Mouse (Mus musculus) Patski (cell line): ENCODE results near the gene Pias3. TPM values are rescaled to one million over a fixed set of nuclear protein-coding genes. Genes with fewer than 3 reads are reported as not detected.
"Not testable (repeated sequence)": the region's sequence is repeated elsewhere in the genome, so short reads cannot be mapped to it uniquely, and the experiment has no call there.

Experiments
- ATAC-seq: fragments of 100-300 bp; one replicate; pipeline ENCODE4 v1.8.0; 2021
- CTCF ChIA-PET: fragments of 350-600 bp; sonication (Branson Sonifier 250); formaldehyde crosslinking; loops from one replicate; lab custom pipeline; 2022; ENCODE audit warnings: inconsistent platforms; lab: Charles Lee
- POLR2A ChIA-PET: fragments of 350-600 bp; sonication (Branson Sonifier 250); formaldehyde crosslinking; loops from one replicate; lab custom pipeline; 2022; ENCODE audit warnings: antibody characterized with exemption, inconsistent platforms; lab: Charles Lee
- DNase-seq: peaks from one replicate; pipeline ENCODE4 v3.0.0-alpha.2; 2011; ENCODE audit warnings: low read depth, low spot score
- H3K27me3 ChIP-seq: fragments of 371-371 bp; one replicate; pipeline ENCODE4 v1.5.1; 2021
- CTCF ChIP-seq: fragments of 100-300 bp; IDR thresholded peaks from one replicate; pipeline ENCODE4 v1.5.1; 2021
- in situ Hi-C: fragments of 300-500 bp; cut with MboI; formaldehyde crosslinking; loops from 3 replicates; pipeline ENCODE4 v1.11.1; 2018; ENCODE audit warnings: low pct_unique_long_range_greater_than_20kb, mixed read lengths
- polyA plus RNA-seq: library from polyadenylated mRNA; unstranded; gene quantifications from one replicate; pipeline ENCODE4 v1.2.3, GENCODE M21; 2021

Gene Pias3
- 54.0 TPM for polyA plus RNA-seq

DNA sequence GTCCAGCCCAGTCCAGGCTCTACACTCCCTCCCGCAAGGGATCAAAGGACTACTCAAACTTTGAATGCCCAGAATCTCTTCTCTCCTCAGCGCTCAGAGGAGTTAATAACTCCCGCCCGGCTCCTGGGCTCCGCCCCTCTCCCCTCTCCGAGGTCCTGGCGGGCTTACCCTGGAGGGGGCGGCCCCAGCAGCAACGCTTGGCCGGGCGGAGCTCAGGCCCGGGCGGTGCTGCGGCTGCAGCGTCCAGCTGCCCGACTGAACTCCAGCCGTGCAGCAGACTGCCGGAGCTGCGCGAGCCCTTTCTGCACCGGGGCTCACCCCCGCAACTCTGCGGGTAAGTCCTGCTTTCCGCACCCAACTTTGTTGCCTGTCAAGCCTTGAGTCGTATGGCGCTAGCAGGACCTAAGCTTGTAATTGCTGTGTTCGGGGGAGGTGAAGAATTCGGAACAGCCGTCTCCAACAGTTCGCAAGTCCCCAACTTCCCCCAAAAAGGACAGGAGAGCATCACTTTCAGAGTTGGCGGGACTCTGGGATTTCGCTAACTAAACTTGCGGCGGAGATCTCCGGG, at the start of gene Pias3:
Gene Pias3 (plus strand): TSS at position 187 of the 568 bp plus-strand sequence.
- POLR2A ChIA-PET, result interaction anchor here (0.5 to 2.1 kb wide), 9 partner anchors 10 to 145 kb away, joined by 3 to 11 read pairs (median 4); partner anchors contain the start of gene Nudt17
- DNase-seq, result no peak
- in situ Hi-C loops, result no loop called here
- no peak for TF ChIP-seq CTCF
- ATAC-seq, result peak; percentile 82
- CTCF ChIA-PET, result interaction anchor here (0.9 to 2.6 kb wide), 6 partner anchors 12 to 136 kb away, joined by 3 to 13 read pairs (median 6); partner anchors contain the start of genes Itga10 and Nudt17
- H3K27me3 ChIP-seq, result no peaks in the 10 kb centered on the region

DNA sequence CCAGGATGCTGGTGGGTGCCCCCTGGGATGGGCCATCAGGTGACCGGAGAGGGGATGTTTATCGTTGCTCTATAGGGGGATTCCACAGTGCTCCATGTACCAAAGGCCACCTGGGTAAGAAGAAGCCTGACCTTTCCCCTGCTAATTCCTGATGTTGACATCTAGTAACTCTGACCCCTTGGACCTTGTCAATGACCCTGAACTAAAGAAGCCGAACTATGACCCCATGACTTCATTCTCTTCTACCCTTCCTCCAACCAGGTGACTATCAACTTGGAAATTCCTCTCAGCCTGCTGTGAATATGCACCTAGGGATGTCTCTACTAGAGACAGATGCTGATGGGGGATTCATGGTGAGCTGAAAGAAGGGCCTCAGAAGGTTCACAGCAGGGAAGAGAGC, 48.8 kb upstream of the Pias3 start:
- no peak for ATAC-seq
- H3K27me3 ChIP-seq, result no peaks in the 10 kb centered on the region
- DNase-seq, result no peak
- no peak for TF ChIP-seq CTCF
- POLR2A ChIA-PET, result no interaction called here
- CTCF ChIA-PET, result interaction anchor here (1.2 to 4.2 kb wide), 5 partner anchors 8 to 53 kb away, joined by 3 to 30 read pairs (median 3); no protein-coding TSS in a partner anchor
- in situ Hi-C loops, result no loop called here

DNA sequence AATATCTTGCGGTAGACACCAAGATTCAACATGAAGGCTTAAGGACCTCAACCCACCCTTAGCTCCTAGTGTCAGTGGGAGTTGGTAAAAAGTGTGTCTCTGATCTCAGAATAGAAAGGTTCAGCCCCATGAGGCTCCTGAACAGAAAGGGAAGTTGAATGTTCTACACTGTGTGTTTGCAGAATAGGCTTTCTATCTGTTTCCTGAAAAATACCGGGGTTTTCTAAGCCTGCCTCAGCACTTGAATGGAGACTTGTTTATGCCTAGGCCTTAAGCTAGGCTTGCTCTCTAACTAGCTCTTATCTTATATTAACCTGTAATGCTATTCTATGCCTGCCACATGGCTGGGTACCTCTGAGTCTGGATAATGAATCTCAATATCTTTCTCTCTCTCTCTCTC, 35.3 kb upstream of the Pias3 start:
- DNase-seq (no peak), ATAC-seq (no peak)
- POLR2A ChIA-PET, result interaction anchor here (0.6 kb wide), 1 partner anchor 18 kb away, joined by 4 read pairs; no protein-coding TSS in a partner anchor
- no peaks in the 10 kb centered on the region for H3K27me3 ChIP-seq
- in situ Hi-C loops, result no loop called here
- TF ChIP-seq CTCF, result no peak
- CTCF ChIA-PET, result interaction anchor here (0.7 to 4.4 kb wide), 8 partner anchors 10 to 81 kb away, joined by 3 to 30 read pairs (median 3); partner anchors contain the start of gene Itga10

DNA sequence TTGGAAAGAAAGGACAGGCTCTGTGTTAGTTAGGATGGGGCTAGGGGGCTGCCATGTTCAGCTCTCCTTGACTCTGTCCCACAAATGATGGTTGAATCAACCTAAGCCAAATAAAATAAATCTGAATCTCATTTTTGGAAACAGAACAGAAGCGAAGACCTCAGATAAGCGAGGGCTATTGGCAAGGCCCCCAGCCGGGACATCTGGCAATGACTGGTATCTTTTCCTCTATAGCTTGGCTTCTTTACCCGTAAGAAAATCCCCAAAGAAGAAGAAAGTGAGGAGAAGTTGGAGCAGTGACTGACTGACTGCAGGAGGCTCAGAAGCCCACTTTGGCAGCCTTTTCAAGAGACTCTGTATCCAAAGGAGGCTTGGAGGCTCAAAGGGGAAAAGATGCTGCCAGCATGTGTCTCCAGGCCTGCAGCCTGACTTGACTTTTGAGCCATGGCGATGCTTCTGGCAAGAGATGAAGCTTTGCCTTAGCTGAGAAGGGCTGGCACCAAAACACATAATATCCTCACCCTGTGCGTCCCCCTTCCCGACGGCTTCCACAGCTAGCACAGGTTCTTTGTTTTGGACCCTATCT, 33.4 kb upstream of the Pias3 start:
- no peak for TF ChIP-seq CTCF
- ATAC-seq (no peak), DNase-seq (no peak)
- in situ Hi-C loops, result no loop called here
- ChIA-PET CTCF (interaction anchor here (0.6 to 2.1 kb wide), 17 partner anchors 10 to 820 kb away, joined by 3 to 18 read pairs (median 4); partner anchors contain the start of genes Gm16253, Itga10, Nudt17 and Rbm8a), POLR2A (interaction anchor here (0.8 to 1.3 kb wide), 3 partner anchors 18 to 87 kb away, joined by 3 to 7 read pairs (median 4); partner anchors contain the start of gene Itga10)
- no peaks in the 10 kb centered on the region for H3K27me3 ChIP-seq

DNA sequence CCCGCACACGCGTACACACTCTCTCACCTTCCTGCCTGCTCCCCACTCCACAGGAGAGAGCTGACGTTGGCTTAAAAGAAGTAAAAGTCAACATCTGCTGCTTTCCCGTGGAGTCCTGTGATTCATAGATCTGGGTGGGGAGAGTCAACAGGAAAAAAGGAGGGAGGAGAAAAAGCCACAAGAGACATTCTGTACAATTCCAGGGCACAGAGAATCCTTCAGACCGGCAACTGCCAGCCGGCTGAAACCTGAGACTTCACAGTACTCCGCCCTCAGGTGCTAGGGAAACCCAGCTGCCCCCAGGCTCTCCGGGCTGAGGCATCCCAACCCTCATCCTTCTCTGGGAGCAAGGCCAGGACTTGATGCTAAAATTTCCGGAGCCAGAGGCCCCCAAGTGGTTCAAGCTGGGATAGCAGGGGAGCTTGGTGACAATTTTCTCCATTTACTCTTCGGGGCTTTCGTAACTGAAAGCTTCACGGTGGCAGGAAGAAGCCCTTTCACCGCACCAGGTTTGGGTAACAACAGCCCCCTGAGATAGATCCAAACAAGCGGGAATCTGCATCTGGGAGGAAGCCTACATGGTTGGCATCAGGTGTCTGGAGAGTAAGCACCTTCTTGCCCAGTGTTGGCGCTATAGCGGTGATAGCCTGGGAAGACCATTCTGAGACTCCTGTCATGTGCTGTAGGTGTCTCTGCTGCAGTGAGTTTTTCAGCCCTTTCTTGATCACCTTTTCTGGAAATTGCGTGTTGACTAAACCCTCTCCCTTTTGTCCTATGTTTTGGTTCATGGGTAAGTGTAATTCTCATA, 32.5 kb upstream of the Pias3 start:
- ChIA-PET CTCF (interaction anchor here (0.7 to 2.1 kb wide), 21 partner anchors 9 to 122 kb away, joined by 3 to 18 read pairs (median 4); partner anchors contain the start of genes Gm16253, Itga10, Nudt17 and Rbm8a), POLR2A (interaction anchor here (1.2 to 1.3 kb wide), 2 partner anchors 19 to 34 kb away, joined by 4 to 7 read pairs; partner anchors contain the start of gene Itga10)
- TF ChIP-seq CTCF, result peak; percentile 91
- in situ Hi-C loops, result no loop called here
- DNase-seq (peak; percentile 99), ATAC-seq (peak; percentile 95)
- H3K27me3 ChIP-seq, result no peaks in the 10 kb centered on the region

DNA sequence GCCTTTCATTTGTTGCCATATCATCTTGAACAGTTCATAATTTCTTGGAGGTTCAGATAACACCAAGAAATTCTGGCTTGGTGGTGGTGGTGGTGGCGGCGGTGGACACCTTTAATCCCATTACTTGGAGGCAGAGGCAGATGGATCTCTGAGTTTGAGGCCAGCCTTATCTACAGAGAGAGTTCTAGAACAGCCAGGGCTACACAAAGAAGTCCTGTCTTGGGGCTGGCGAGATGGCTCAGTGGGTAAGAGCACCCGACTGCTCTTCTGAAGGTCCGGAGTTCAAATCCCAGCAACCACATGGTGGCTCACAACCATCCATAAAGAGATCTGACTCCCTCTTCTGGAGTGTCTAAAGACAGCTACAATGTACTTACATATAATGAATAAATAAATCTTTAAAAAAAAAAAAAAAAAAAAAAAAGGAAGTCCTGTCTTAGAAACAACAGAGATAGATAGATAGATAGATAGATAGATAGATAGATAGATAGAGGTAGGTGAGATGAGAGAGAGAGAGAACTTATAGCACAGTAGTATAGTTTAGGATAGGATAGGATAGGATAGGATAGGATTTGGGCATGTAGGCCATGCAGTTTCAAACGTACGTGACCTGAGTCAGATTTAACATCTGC, 30.3 kb upstream of the Pias3 start:
- ChIA-PET POLR2A (interaction anchor here (0.8 kb wide), 1 partner anchor 10 kb away, joined by 3 read pairs; no protein-coding TSS in a partner anchor), CTCF (interaction anchor here (1.1 to 2.9 kb wide), 2 partner anchors 20 to 33 kb away, joined by 4 to 15 read pairs; partner anchors contain the start of gene Itga10)
- not testable (repeated sequence) for ATAC-seq

DNA sequence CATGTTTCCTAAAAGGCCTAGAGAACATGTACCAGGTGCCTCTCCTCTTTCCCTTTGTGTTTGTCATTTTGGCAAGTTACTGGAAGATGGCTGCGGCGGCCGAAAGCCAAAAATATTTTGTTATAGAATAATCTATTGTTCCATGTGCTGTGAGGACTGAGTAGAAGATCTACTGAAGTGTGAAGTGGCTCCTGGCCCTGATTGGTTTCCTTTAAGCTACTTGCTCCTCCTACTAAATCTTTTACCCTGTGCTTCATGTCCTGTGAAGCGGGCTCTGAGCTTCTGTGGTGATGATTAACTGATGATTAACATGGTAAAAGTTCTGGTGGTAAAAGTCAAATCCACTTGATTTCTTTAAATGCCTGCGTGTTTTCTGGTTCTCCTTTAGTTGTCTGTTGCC, 29.3 kb upstream of the Pias3 start:
- peak; percentile 38 for ATAC-seq
- DNase-seq, result peak; percentile 76
- H3K27me3 ChIP-seq, result no peaks in the 10 kb centered on the region
- in situ Hi-C loops, result no loop called here
- CTCF ChIA-PET, result interaction anchor here (0.7 to 3.4 kb wide), 15 partner anchors 9 to 125 kb away, joined by 3 to 28 read pairs (median 4); partner anchors contain the start of genes Itga10, Nudt17 and Pias3
- POLR2A ChIA-PET, result interaction anchor here (1.1 to 1.2 kb wide), 3 partner anchors 30 to 36 kb away, joined by 3 to 5 read pairs (median 5); no protein-coding TSS in a partner anchor
- no peak for TF ChIP-seq CTCF

More for the DNA sequence above, 30.3 kb upstream of the Pias3 start:
- DNase-seq, in situ Hi-C loops, H3K27me3 ChIP-seq: not testable (repeated sequence)

DNA sequence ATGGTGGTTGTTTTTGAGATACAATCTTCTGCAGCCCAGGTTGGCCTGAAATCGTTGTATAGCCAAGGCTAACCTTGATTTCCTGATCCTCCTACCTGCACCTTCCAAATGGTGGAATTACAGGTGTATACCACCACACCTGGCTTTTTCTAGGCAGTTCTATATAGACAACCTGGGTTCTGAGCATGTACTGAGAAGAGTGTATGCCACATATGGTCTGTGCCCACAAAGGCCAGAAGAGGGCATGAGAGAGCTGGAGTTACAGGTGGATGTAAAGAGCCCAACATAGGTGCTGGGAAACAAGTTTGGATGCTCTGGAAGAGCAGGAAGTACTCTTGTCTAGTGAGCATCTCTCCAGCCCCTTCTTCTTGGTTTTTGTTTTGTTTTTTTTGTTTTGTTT, 28.9 kb upstream of the Pias3 start:
- ATAC-seq (peak; percentile 49), DNase-seq (peak; percentile 67)
- CTCF ChIA-PET, result interaction anchor here (0.6 to 3.4 kb wide), 19 partner anchors 9 to 126 kb away, joined by 3 to 28 read pairs (median 4); partner anchors contain the start of genes Itga10, Nudt17 and Pias3
- POLR2A ChIA-PET, result interaction anchor here (1.1 to 1.2 kb wide), 3 partner anchors 29 to 35 kb away, joined by 3 to 5 read pairs (median 5); no protein-coding TSS in a partner anchor
- in situ Hi-C loops, result no loop called here
- TF ChIP-seq CTCF, result peak; percentile 94
- H3K27me3 ChIP-seq, result no peaks in the 10 kb centered on the region

DNA sequence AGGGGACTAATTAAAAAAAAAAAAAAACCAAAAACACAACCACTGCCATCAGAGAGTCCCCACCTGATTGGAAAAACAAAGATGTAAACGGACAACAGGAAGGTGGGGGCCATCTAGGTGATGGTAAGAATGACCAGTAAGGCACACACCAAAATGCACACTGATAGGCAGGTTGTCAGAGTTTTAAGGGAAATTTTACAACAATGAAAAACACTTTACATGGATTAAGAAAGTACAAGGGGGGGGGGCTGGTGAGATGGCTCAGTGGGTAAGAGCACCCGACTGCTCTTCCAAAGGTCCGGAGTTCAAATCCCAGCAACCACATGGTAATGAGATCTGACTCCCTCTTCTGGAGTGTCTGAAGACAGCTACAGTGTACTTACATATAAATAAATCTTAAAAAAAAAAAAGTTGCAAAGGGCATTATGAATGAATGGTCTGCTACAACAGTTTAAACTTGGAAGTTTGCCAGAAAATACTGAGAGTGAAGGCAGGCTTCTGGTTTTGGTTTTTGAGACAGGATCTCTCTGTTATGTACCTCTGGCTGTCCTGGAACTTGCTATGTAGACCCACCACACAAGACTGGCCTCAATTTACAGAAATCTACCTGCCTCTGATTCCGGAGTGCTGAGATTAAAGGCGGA, 27.6 kb upstream of the Pias3 start:
- H3K27me3 ChIP-seq, result no peaks in the 10 kb centered on the region
- no peak for ATAC-seq
- no peak for DNase-seq
- TF ChIP-seq CTCF, result no peak
- ChIA-PET CTCF (interaction anchor here (1.3 to 3.4 kb wide), 8 partner anchors 10 to 103 kb away, joined by 3 to 28 read pairs (median 14); partner anchors contain the start of genes Itga10 and Nudt17), POLR2A (no interaction called here)
- in situ Hi-C loops, result no loop called here
